Mouse (Mus musculus) urinary bladder, postnatal 36 days (tissue): ENCODE data around the gene Tcaim.
A peak's percentile ranks its signal among the peaks of the same experiment; 100 is the strongest.
"Not testable (repeated sequence)": the region's sequence is repeated elsewhere in the genome, so short reads cannot be mapped to it uniquely, and the experiment has no call there.

ENCODE experiments used
- DNase-seq, 2 experiments: peaks; one replicate each; pipeline ENCODE4 v3.0.0; 2022; ENCODE audit warnings: low spot score in 2 of 2, mixed read lengths in 1 of 2

Gene Tcaim

GRCm38 (mm10) chr9:122854526-122854925 is 49.2 kb downstream of the Tcaim start:
- DNase-seq: no peak

- DNase-seq: not testable (repeated sequence)
Observed at GRCm38 (mm10) chr9:122855141-122855540, 49.8 kb downstream of the Tcaim start.

- DNase-seq: no peak
Observed at GRCm38 (mm10) chr9:122855617-122856016, 50.3 kb downstream of the Tcaim start.

- no peak for DNase-seq
Observed at GRCm38 (mm10) chr9:122856716-122857115, 51.4 kb downstream of the Tcaim start.

GRCm38 (mm10) chr9:122860752-122861151 is 55.4 kb downstream of the Tcaim start:
- DNase-seq: no peak

- no peak for DNase-seq
Observed at GRCm38 (mm10) chr9:122863731-122864130, 58.4 kb downstream of the Tcaim start.

GRCm38 (mm10) chr9:122864848-122865247 is 59.5 kb downstream of the Tcaim start:
- no peak for DNase-seq

- peak; percentile 61 to 79 for DNase-seq
Observed at GRCm38 (mm10) chr9:122865697-122866166, 60.4 kb downstream of the Tcaim start, which contains the start of gene Zfp445. Gene Zfp445, minus strand, starts transcription at chr9:122866006.

GRCm38 (mm10) chr9:122866192-122866591 is 60.9 kb downstream of the Tcaim start:
- no peak for DNase-seq

GRCm38 (mm10) chr9:122872595-122872994 is 67.3 kb downstream of the Tcaim start:
- DNase-seq: no peak

GRCm38 (mm10) chr9:122874653-122875052 is 69.3 kb downstream of the Tcaim start:
- DNase-seq: no peak

- no peak for DNase-seq
Observed at GRCm38 (mm10) chr9:122875145-122875544, 69.8 kb downstream of the Tcaim start.

- no peak for DNase-seq
Observed at GRCm38 (mm10) chr9:122885385-122885784, 80.0 kb downstream of the Tcaim start, which contains the start of gene Zkscan7. Gene Zkscan7, plus strand, starts transcription at chr9:122885685.
